Mouse (Mus musculus): Measurements from ENCODE around the gene H2al1g. TPM values are rescaled to one million over a fixed set of nuclear protein-coding genes. Genes with fewer than 3 reads are reported as not detected.
"Not testable (repeated sequence)": the region's sequence is repeated elsewhere in the genome, so short reads cannot be mapped to it uniquely, and the experiment has no call there.

Gene H2al1g
- polyA plus RNA-seq (2016; fragmentation: Nextera tagmentation; extraction: Ambion mirVana): not detected in 2 replicates

- not testable (repeated sequence) for H3K4me2 ChIP-seq (replicated peaks); H3K27ac ChIP-seq (replicated peaks); H3K4me1 ChIP-seq; H3K9ac ChIP-seq (replicated peaks); H3K9me3 ChIP-seq; H3K36me3 ChIP-seq; H3K27me3 ChIP-seq; ATAC-seq (ENCODE audit: low FRiP score, low read depth); H3K4me3 ChIP-seq
- WGBS: no CpG with 5 or more reads among the region's 3 CpGs
Measured at GRCm38 (mm10) chrX:11317956-11318355, at the start of gene H2al1g. TSS of gene H2al1g (plus strand) at chrX:11318256.

- H3K4me2 ChIP-seq (replicated peaks): no peak overlapping the region
Measured at GRCm38 (mm10) chrX:11269074-11269473, 49.0 kb upstream of the H2al1g start.

GRCm38 (mm10) chrX:11273190-11273589 lies 44.9 kb upstream of the H2al1g start:
- Histone ChIP-seq H3K4me3 (no peak overlapping the region), H3K9me3 (no peaks in the 10 kb centered on the region), H3K4me2 (replicated peaks) (no peak overlapping the region), H3K36me3 (no peaks in the 10 kb centered on the region), H3K4me1 (no peaks in the 10 kb centered on the region), H3K27me3 (no peaks in the 10 kb centered on the region), H3K9ac (replicated peaks) (no peak overlapping the region), H3K27ac (replicated peaks) (no peak overlapping the region)
- no peak for ATAC-seq (ENCODE audit: low FRiP score, low read depth)
- WGBS: 86% methylated on average over 3 of the region's 3 CpGs

More at GRCm38 (mm10) chrX:11269074-11269473, 49.0 kb upstream of the H2al1g start:
- H3K27me3 ChIP-seq: peaks cover 14% of the 10 kb centered on the region; the same call in 1 of the 2 replicates
- no peaks in the 10 kb centered on the region for H3K4me1 ChIP-seq
- H3K36me3 ChIP-seq: no peaks in the 10 kb centered on the region
- no peaks in the 10 kb centered on the region for H3K9me3 ChIP-seq
- H3K27ac ChIP-seq (replicated peaks): no peak overlapping the region
- no peak overlapping the region for H3K9ac ChIP-seq (replicated peaks)
- no peak overlapping the region for H3K4me3 ChIP-seq
- no peak for ATAC-seq (ENCODE audit: low FRiP score, low read depth)
- WGBS: 86% methylated on average over 3 of the region's 3 CpGs

DNA sequence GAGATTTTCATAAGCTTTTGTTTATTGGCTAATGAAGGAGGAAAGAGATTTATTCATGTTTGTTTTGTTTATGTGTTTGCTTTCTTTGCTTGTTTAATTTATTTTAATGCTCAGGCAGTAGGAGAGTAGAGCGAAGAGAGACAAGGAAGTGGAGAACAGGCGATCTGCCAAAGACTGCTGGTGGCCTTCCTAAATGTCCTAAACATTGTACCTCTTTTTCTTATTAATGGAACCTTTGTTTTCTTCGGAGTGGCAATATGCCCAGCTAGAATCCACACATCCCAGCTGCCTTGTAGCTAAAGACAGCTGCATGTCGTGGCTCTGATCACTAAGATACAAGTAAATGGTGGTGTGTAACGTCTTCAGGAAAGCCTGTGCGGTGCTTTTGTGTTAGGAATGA lies 41.0 kb upstream of the H2al1g start:
- Histone ChIP-seq H3K27ac (replicated peaks) (no peak overlapping the region), H3K9ac (replicated peaks) (no peak overlapping the region), H3K4me2 (replicated peaks) (no peak overlapping the region), H3K4me1 (no peaks in the 10 kb centered on the region), H3K36me3 (no peaks in the 10 kb centered on the region), H3K27me3 (no peaks in the 10 kb centered on the region), H3K9me3 (no peaks in the 10 kb centered on the region), H3K4me3 (no peak overlapping the region)
- no peak for ATAC-seq (ENCODE audit: low FRiP score, low read depth)
- 82% methylated on average over 6 of the region's 6 CpGs for WGBS

DNA sequence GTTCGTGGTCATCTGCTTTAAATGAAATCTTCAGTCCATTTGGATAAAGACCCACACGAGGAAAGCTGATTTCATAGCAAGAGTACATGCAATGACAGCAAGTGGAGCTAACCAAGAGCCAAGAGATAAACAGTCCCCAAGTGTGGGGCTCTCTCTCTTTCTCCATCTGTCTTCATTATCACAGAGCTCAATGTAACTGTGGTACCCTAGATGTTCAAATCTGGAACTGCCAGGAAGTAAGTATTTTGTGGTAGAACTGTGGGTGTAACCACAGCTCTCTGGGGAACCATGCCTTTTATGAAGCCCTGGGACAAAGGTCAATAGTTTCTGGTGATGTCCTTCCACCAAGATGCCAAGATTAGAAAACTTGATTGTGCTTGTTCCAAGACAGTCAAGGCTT lies 37.3 kb upstream of the H2al1g start:
- H3K27ac ChIP-seq (replicated peaks): no peak overlapping the region
- no peak overlapping the region for H3K4me2 ChIP-seq (replicated peaks)
- no peaks in the 10 kb centered on the region for H3K36me3 ChIP-seq
- no peaks in the 10 kb centered on the region for H3K4me1 ChIP-seq
- H3K4me3 ChIP-seq: no peak overlapping the region
- no peaks in the 10 kb centered on the region for H3K27me3 ChIP-seq
- 77% methylated on average over 2 of the region's 2 CpGs for WGBS
- no peak for ATAC-seq (ENCODE audit: low FRiP score, low read depth)
- H3K9me3 ChIP-seq: no peaks in the 10 kb centered on the region
- H3K9ac ChIP-seq (replicated peaks): no peak overlapping the region

DNA sequence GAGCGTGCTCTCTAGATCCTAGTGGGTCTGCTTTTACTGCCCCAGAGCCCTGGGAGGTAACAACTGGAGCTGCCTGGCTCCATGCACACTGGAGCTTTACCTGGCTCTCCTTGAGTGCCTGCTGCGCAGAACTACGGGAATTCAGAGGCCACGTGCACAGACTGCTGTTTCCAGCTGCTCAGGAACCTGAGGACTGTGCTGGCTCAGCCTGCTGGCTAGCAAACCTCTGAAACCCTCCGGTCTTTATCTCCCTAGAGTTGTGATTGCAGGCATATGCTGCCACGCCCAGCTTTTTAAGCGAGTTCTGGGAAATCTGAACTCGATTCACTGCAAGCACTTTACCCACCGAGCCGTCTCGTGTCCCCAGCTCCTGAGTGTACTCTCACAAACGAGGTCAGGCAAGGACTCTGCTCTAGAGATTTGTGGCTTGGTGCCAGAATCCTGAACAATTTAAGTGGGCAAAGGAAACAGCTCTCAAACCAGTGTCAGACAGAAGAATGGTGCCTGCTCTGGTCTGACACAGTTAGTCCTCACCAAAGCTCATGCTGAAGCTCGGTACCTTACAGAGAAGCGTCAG lies 29.7 kb upstream of the H2al1g start:
- H3K36me3 ChIP-seq: no peaks in the 10 kb centered on the region
- peaks cover 16% of the 10 kb centered on the region; the same call in 1 of the 2 replicates for H3K27me3 ChIP-seq
- H3K4me1 ChIP-seq: no peaks in the 10 kb centered on the region
- no peak overlapping the region for H3K4me2 ChIP-seq (replicated peaks)
- ATAC-seq (ENCODE audit: low FRiP score, low read depth): no peak
- H3K27ac ChIP-seq (replicated peaks): no peak overlapping the region
- 82% methylated on average over 14 of the region's 14 CpGs for WGBS
- no peak overlapping the region for H3K9ac ChIP-seq (replicated peaks)
- H3K4me3 ChIP-seq: no peak overlapping the region
- no peaks in the 10 kb centered on the region for H3K9me3 ChIP-seq

DNA sequence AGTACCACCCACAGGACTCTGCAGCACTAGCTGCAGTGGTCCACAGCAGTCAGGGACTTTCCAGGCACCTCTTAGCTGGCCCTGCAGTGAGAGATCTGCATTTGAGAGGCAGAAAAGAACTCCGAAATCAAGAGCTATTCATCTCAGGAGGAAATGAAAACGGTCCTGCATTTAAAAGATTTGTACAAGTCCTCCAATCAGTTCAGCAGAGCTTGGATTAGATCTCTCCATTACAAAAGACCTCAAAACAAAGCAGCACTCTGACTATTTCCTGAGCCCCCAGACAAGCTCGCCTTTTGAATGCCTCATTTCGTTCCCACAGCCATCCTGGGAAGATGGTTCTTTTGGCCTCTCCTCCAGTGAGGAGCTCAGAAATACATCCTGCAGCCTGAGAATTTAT lies 28.8 kb upstream of the H2al1g start:
- Histone ChIP-seq H3K4me2 (replicated peaks) (no peak overlapping the region), H3K4me1 (no peaks in the 10 kb centered on the region), H3K4me3 (no peak overlapping the region), H3K27ac (replicated peaks) (no peak overlapping the region), H3K36me3 (no peaks in the 10 kb centered on the region), H3K9me3 (no peaks in the 10 kb centered on the region), H3K27me3 (peaks cover 16% of the 10 kb centered on the region; the same call in 1 of the 2 replicates), H3K9ac (replicated peaks) (no peak overlapping the region)
- 47% methylated on average over 4 of the region's 4 CpGs for WGBS
- no peak for ATAC-seq (ENCODE audit: low FRiP score, low read depth)

DNA sequence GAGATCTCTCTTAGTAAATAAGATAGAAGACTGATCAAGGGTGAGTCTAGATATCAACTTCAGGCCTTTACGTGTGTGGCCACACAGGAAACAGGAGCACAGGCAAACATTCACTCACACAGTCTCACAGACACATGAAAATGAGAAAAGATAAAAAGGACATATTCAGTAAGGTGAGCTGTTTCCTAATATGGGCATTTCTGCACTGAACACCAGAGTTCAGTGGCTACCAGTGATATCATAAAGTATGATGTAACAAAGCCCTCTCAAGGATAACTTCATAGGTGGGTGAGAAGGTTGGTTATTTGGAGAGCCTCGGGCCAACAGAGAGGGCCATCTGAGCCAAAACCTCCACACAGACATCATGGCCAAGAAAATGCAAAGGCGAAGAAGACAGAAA lies 19.1 kb upstream of the H2al1g start, which contains the start of gene H2al1a:
Gene H2al1a (plus strand): TSS at position 301 of the 400 bp plus-strand sequence.
- no CpG with 5 or more reads among the region's 3 CpGs for WGBS
- H3K27me3 ChIP-seq; H3K36me3 ChIP-seq; H3K9me3 ChIP-seq; H3K4me3 ChIP-seq; H3K4me2 ChIP-seq (replicated peaks); H3K4me1 ChIP-seq; ATAC-seq (ENCODE audit: low FRiP score, low read depth); H3K9ac ChIP-seq (replicated peaks); H3K27ac ChIP-seq (replicated peaks): not testable (repeated sequence)

- H3K4me3 ChIP-seq; H3K9ac ChIP-seq (replicated peaks); H3K36me3 ChIP-seq; H3K9me3 ChIP-seq; ATAC-seq (ENCODE audit: low FRiP score, low read depth); H3K4me1 ChIP-seq; H3K4me2 ChIP-seq (replicated peaks); H3K27me3 ChIP-seq; H3K27ac ChIP-seq (replicated peaks): not testable (repeated sequence)
- WGBS: 84% methylated on average over 1 of the region's 3 CpGs
Measured at GRCm38 (mm10) chrX:11302132-11302531, 15.9 kb upstream of the H2al1g start, which contains the start of gene H2al1b. TSS of gene H2al1b (plus strand) at chrX:11302432.

- not testable (repeated sequence) for H3K36me3 ChIP-seq; H3K4me3 ChIP-seq; H3K27me3 ChIP-seq; H3K27ac ChIP-seq (replicated peaks); H3K9me3 ChIP-seq; H3K4me2 ChIP-seq (replicated peaks); H3K4me1 ChIP-seq; ATAC-seq (ENCODE audit: low FRiP score, low read depth); H3K9ac ChIP-seq (replicated peaks)
- WGBS: 82% methylated on average over 1 of the region's 6 CpGs
Measured at GRCm38 (mm10) chrX:11305355-11305754, 12.7 kb upstream of the H2al1g start, which contains the start of gene H2al1c. TSS of gene H2al1c (plus strand) at chrX:11305655.

GRCm38 (mm10) chrX:11308524-11308923 lies 9.5 kb upstream of the H2al1g start, which contains the start of gene H2al1d:
TSS of gene H2al1d (plus strand) at chrX:11308824.
- WGBS: no CpG with 5 or more reads among the region's 6 CpGs
- not testable (repeated sequence) for H3K4me3 ChIP-seq; H3K27ac ChIP-seq (replicated peaks); H3K4me2 ChIP-seq (replicated peaks); H3K4me1 ChIP-seq; H3K9ac ChIP-seq (replicated peaks); ATAC-seq (ENCODE audit: low FRiP score, low read depth); H3K9me3 ChIP-seq; H3K27me3 ChIP-seq; H3K36me3 ChIP-seq

GRCm38 (mm10) chrX:11311634-11312033 lies 6.4 kb upstream of the H2al1g start, which contains the start of gene H2al1e:
TSS of gene H2al1e (plus strand) at chrX:11311934.
- H3K4me3 ChIP-seq; H3K4me1 ChIP-seq; ATAC-seq (ENCODE audit: low FRiP score, low read depth); H3K9ac ChIP-seq (replicated peaks); H3K36me3 ChIP-seq; H3K27ac ChIP-seq (replicated peaks); H3K4me2 ChIP-seq (replicated peaks); H3K9me3 ChIP-seq; H3K27me3 ChIP-seq: not testable (repeated sequence)
- no CpG with 5 or more reads among the region's 3 CpGs for WGBS

GRCm38 (mm10) chrX:11314858-11315257 lies 3.2 kb upstream of the H2al1g start, which contains the start of gene H2al1f:
TSS of gene H2al1f (plus strand) at chrX:11315158.
- not testable (repeated sequence) for H3K9ac ChIP-seq (replicated peaks); H3K4me2 ChIP-seq (replicated peaks); H3K4me3 ChIP-seq; ATAC-seq (ENCODE audit: low FRiP score, low read depth); H3K27ac ChIP-seq (replicated peaks); H3K27me3 ChIP-seq; H3K4me1 ChIP-seq; H3K36me3 ChIP-seq; H3K9me3 ChIP-seq
- no CpG with 5 or more reads among the region's 6 CpGs for WGBS
